Mouse (Mus musculus) lung, embryonic 15.5 days (tissue): ENCODE data around the gene Nr5a1. TPM values are rescaled to one million over a fixed set of nuclear protein-coding genes. Genes with fewer than 3 reads are reported as not detected.
A peak's percentile ranks its signal among the peaks of the same experiment; 100 is the strongest.

Experiments
- ATAC-seq: fragments of 200-750 bp; cut with Nextera tagmentation; 2 replicates; pipeline ENCODE4 v1.8.0; 2017; ENCODE audit warnings: moderate number of reproducible peaks, borderline replicate concordance; ENCODE audit not compliant: low FRiP score, low TSS enrichment; ENCODE audit errors: extremely low read depth
- H3K27ac ChIP-seq: fragments of 300-500 bp; sonication (generic); 2 replicates; pipeline ENCODE4 v1.5.1; 2015; ENCODE audit warnings: moderate library complexity, mild to moderate bottlenecking, inconsistent platforms
- H3K27me3 ChIP-seq: fragments of 300-500 bp; sonication (generic); 2 replicates; pipeline ENCODE4 v1.6.1; 2015; ENCODE audit warnings: inconsistent platforms
- H3K36me3 ChIP-seq: fragments of 300-500 bp; sonication (generic); 2 replicates; pipeline ENCODE4 v1.6.1; 2015; ENCODE audit warnings: inconsistent platforms
- H3K4me1 ChIP-seq: fragments of 300-500 bp; sonication (generic); 2 replicates; pipeline ENCODE4 v1.6.1; 2015; ENCODE audit warnings: inconsistent platforms
- H3K4me2 ChIP-seq: fragments of 300-500 bp; sonication (generic); 2 replicates; pipeline ENCODE4 v1.6.1; 2015; ENCODE audit warnings: inconsistent platforms, mild to moderate bottlenecking, moderate library complexity
- H3K4me3 ChIP-seq: fragments of 300-500 bp; sonication (generic); 2 replicates; pipeline ENCODE4 v1.5.1; 2015; ENCODE audit warnings: mild to moderate bottlenecking, inconsistent platforms
- H3K9ac ChIP-seq: fragments of 300-500 bp; sonication (generic); 2 replicates; pipeline ENCODE4 v1.6.1; 2015; ENCODE audit warnings: inconsistent platforms
- H3K9me3 ChIP-seq: fragments of 300-500 bp; sonication (generic); 2 replicates; pipeline ENCODE4 v1.6.1; 2016; ENCODE audit warnings: inconsistent platforms
- WGBS: fragments of 180-500 bp; shearing (Covaris S2); methylation state at CpG from one replicate; pipeline ENCODE4 v1.1.7; 2015; 5-methylcytosine and 5-hydroxymethylcytosine counted together
- polyA plus RNA-seq: library from polyadenylated mRNA; unstranded; fragments of >200 nt; fragmentation: Nextera tagmentation; extraction: Ambion mirVana; gene quantifications from 2 replicates; pipeline ENCODE4 v1.2.1, GENCODE M21; 2015

Nr5a1 gene
- 0.16 and 0.33 TPM in 2 replicates for polyA plus RNA-seq

- no peak within 1 kb of the TSS for H3K4me2 ChIP-seq
- no peak within 1 kb of the TSS for H3K4me3 ChIP-seq
- WGBS = 91% methylated on average over 11 of the region's 13 CpGs
- no peak for ATAC-seq
- H3K36me3 ChIP-seq = no peaks in the 10 kb centered on the region
- H3K27me3 ChIP-seq = peaks cover 55% of the 10 kb centered on the region
- H3K9me3 ChIP-seq = no peaks in the 10 kb centered on the region
- H3K27ac ChIP-seq = no peak within 1 kb of the TSS
- H3K9ac ChIP-seq = no peak within 1 kb of the TSS
- H3K4me1 ChIP-seq = peaks cover 26% of the 10 kb centered on the region
Measured at GRCm38 (mm10) chr2:38714324-38714723, at the start of gene Nr5a1. Gene Nr5a1, minus strand, starts transcription at chr2:38714542.

DNA sequence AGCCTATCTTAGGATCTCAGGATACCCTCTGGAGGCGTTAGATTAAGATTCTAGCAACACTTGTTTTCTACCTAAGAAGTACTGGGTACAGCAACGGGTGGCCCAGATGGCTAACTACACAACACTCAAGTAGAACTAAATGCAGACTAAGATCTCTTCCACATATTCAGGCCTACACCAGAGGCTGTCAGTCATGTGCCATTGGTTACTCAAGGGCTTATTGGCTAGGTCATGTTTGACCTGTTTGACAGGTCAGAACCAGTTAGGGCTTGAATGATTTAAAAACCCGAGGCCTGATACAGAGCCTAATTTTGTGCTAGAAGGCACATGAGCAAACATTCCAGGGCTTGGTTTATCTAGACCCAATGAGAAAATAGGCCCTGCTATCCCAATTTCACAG is 25.5 kb upstream of the Nr5a1 start:
- 0 out of 2 replicates have a peak, but pooled peaks cover 7% of the 10 kb centered on the region for H3K4me1 ChIP-seq
- no peaks in the 10 kb centered on the region for H3K36me3 ChIP-seq
- no peak for ATAC-seq
- no peak overlapping the region for H3K27ac ChIP-seq
- no peak overlapping the region for H3K4me2 ChIP-seq
- 62% methylated on average over 3 of the region's 3 CpGs for WGBS
- no peaks in the 10 kb centered on the region for H3K9me3 ChIP-seq
- no peak overlapping the region for H3K9ac ChIP-seq
- H3K27me3 ChIP-seq = no peaks in the 10 kb centered on the region
- H3K4me3 ChIP-seq = no peak overlapping the region

DNA sequence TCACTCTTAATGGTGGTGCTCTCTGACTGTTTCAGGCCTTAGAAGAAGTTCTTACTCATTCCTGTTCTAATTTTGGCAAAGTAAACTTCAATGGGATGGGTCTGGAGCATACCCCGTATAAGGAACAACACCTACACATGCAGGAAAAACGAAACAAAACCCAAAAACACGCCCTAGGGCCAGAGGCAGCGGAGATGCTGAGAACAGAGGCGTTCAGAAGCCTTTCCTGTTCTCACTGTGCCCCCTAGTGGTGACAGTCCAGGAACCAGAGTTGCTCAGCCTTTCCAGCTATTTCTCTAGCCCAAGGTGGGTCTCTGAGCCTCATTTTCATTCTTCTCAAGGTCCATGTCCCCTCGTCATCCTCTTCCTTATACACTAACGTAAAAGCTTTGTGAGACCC is 25.1 kb upstream of the Nr5a1 start:
- H3K27me3 ChIP-seq = no peaks in the 10 kb centered on the region
- no peak overlapping the region for H3K9ac ChIP-seq
- 0 out of 2 replicates have a peak, but pooled peaks cover 7% of the 10 kb centered on the region for H3K4me1 ChIP-seq
- no peak overlapping the region for H3K4me3 ChIP-seq
- WGBS = 11% methylated on average over 7 of the region's 7 CpGs
- H3K36me3 ChIP-seq = no peaks in the 10 kb centered on the region
- peak; percentile 69; the same call in 1 of the 2 replicates for ATAC-seq
- H3K4me2 ChIP-seq = no peak overlapping the region
- no peaks in the 10 kb centered on the region for H3K9me3 ChIP-seq
- H3K27ac ChIP-seq = no peak overlapping the region

DNA sequence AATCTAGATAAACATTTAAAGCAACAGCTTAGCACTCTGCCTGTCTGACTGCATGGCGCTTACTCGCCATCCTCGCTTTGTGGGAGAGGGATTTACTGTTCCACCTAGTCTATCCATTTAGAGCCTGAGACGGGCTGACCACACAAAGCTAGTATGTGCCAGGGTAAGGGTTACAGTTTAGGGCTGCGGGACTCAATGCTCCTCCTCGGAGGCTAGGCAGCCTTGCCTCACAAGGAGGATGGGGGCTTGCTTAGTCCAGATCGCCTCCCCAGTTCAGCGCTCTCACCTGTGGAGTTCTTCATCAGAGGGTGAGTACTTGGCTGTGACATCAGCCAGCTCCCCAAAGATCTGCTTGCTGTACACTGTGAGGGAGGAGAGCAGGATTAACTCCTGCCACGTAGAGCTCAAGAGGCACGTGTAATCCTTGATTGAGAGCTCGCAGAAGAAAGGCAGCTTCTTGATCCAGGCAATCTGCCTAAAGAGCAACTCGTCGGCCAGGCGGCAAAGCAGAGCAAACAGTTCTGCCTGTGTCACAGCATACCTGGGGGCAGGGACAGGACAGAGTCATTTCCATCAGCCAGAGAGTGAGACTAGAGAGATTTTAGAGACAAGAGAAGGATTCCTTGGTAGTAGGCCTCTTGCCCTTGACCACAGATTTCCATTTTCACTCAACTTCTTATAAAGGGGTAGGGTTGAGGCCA is 24.4 kb upstream of the Nr5a1 start:
- 0 out of 2 replicates have a peak, but pooled peaks cover 7% of the 10 kb centered on the region for H3K4me1 ChIP-seq
- no peak overlapping the region for H3K4me3 ChIP-seq
- H3K9me3 ChIP-seq = no peaks in the 10 kb centered on the region
- H3K9ac ChIP-seq = no peak overlapping the region
- no peaks in the 10 kb centered on the region for H3K36me3 ChIP-seq
- H3K27ac ChIP-seq = no peak overlapping the region
- WGBS = 76% methylated on average over 14 of the region's 14 CpGs
- ATAC-seq = no peak
- H3K27me3 ChIP-seq = no peaks in the 10 kb centered on the region
- no peak overlapping the region for H3K4me2 ChIP-seq

DNA sequence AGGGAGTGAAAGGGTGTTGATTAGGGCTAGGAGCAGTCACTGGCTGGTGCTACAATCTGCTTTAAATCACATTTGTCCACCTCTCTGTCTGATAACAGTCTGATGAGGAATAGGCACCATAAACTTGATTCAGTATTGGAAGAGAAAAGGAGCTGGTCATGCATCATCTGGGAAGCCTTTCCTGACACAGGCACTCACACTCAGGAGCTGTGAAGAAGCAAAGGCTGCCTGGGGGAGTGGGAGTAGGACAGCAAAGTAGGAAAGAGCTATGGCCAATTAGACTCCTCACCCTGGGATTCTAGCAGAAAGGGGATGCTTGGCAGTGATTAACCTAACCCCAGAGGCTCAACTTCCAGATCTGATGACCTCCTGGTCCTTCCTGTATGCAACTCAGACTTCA is 21.4 kb upstream of the Nr5a1 start:
- Histone ChIP-seq H3K9ac (no peak overlapping the region), H3K9me3 (no peaks in the 10 kb centered on the region), H3K4me1 (0 out of 2 replicates have a peak, but pooled peaks cover 7% of the 10 kb centered on the region), H3K4me2 (no peak overlapping the region), H3K27ac (no peak overlapping the region), H3K36me3 (no peaks in the 10 kb centered on the region), H3K27me3 (no peaks in the 10 kb centered on the region), H3K4me3 (no peak overlapping the region)
- ATAC-seq = no peak

GRCm38 (mm10) chr2:38734721-38735120 is 20.4 kb upstream of the Nr5a1 start:
- H3K4me3 ChIP-seq = no peak overlapping the region
- no peaks in the 10 kb centered on the region for H3K27me3 ChIP-seq
- H3K9me3 ChIP-seq = no peaks in the 10 kb centered on the region
- H3K27ac ChIP-seq = no peak overlapping the region
- 45% methylated on average over 5 of the region's 5 CpGs for WGBS
- no peak for ATAC-seq
- H3K4me1 ChIP-seq = 0 out of 2 replicates have a peak, but pooled peaks cover 7% of the 10 kb centered on the region
- no peak overlapping the region for H3K9ac ChIP-seq
- H3K4me2 ChIP-seq = no peak overlapping the region
- H3K36me3 ChIP-seq = no peaks in the 10 kb centered on the region

GRCm38 (mm10) chr2:38730331-38730827 is 16.0 kb upstream of the Nr5a1 start:
- Histone ChIP-seq H3K4me1 (no peaks in the 10 kb centered on the region), H3K27ac (no peak overlapping the region), H3K9me3 (no peaks in the 10 kb centered on the region), H3K4me3 (no peak overlapping the region), H3K9ac (no peak overlapping the region), H3K27me3 (no peaks in the 10 kb centered on the region), H3K4me2 (no peak overlapping the region), H3K36me3 (no peaks in the 10 kb centered on the region)
- no peak for ATAC-seq
- 80% methylated on average over 6 of the region's 6 CpGs for WGBS

- Histone ChIP-seq H3K4me1 (0 out of 2 replicates have a peak, but pooled peaks cover 12% of the 10 kb centered on the region), H3K9me3 (no peaks in the 10 kb centered on the region), H3K27me3 (no peaks in the 10 kb centered on the region), H3K27ac (peak overlapping the region; percentile 45), H3K36me3 (no peaks in the 10 kb centered on the region), H3K9ac (no peak overlapping the region), H3K4me2 (no peak overlapping the region), H3K4me3 (no peak overlapping the region)
- ATAC-seq = no peak
- WGBS = 52% methylated on average over 3 of the region's 3 CpGs
Measured at GRCm38 (mm10) chr2:38725427-38725826, 11.1 kb upstream of the Nr5a1 start.

DNA sequence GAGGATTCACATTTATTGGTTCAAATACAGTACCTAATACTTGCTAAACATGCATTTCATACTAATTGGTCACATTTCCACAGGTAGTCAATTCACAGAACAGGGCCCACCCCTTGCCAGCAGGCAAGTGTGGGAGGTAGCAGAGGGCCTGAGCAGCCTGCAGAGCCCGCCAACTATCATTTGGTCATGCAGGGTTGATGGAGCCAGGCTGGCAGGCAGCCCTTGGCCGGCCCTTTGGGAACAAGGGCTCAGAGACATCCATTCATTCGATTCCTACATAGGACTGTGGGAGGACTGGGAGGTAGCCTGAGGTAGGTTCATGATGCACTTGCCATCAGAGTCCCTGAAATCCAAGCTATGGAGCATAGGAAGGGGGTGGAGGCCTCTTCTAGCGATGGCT is 9.0 kb upstream of the Nr5a1 start:
- Histone ChIP-seq H3K9ac (no peak overlapping the region), H3K27ac (no peak overlapping the region), H3K4me2 (no peak overlapping the region), H3K4me3 (no peak overlapping the region), H3K4me1 (peaks cover 23% of the 10 kb centered on the region), H3K36me3 (no peaks in the 10 kb centered on the region), H3K9me3 (no peaks in the 10 kb centered on the region), H3K27me3 (no peaks in the 10 kb centered on the region)
- ATAC-seq = no peak
- 85% methylated on average over 4 of the region's 4 CpGs for WGBS

DNA sequence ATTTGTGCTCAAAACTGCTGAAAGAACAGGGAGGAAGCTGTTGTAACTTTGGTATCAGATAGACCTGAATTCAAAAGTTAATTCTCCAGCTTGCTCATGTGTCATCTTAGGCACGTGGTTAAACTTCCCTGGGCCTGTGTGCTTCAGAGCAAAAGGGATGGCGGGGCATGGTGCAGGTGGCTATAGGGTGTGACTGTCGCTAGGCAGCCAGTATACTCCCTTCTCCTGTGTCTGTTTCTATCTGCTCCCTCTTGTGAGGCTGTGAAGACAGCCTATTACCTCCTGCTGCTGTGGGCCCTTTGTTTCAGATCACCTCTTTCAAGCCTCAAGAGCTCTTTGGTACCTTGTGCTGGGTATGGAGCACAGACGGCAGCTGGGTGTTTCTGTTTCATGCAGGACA is 7.7 kb upstream of the Nr5a1 start:
- Histone ChIP-seq H3K27ac (no peak overlapping the region), H3K36me3 (no peaks in the 10 kb centered on the region), H3K27me3 (no peaks in the 10 kb centered on the region), H3K4me3 (no peak overlapping the region), H3K4me2 (no peak overlapping the region), H3K9me3 (no peaks in the 10 kb centered on the region), H3K9ac (no peak overlapping the region), H3K4me1 (peaks cover 23% of the 10 kb centered on the region)
- 48% methylated on average over 4 of the region's 4 CpGs for WGBS
- ATAC-seq = no peak

DNA sequence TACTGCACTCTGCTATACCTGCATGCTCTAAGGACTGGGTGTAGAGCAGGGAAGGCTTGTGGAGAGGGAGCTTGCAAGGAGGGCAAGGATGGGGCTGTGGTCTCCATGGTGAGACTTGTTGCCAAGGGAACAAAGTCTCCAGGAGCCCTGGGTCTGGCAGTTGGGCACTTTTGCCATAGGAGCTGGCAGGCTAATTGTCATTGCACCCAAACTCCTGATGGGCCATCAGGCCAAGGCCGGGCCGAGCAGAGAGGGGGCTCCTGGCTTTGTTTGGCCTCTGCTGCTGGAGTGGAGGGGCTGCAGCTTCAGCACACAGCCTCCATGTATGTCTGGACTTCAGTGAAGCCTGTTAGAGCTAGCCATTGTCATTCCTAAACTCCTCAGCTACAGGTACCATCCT is 6.3 kb upstream of the Nr5a1 start:
- no peaks in the 10 kb centered on the region for H3K27me3 ChIP-seq
- ATAC-seq = no peak
- H3K27ac ChIP-seq = no peak overlapping the region
- H3K4me2 ChIP-seq = no peak overlapping the region
- peaks cover 23% of the 10 kb centered on the region for H3K4me1 ChIP-seq
- no peaks in the 10 kb centered on the region for H3K9me3 ChIP-seq
- 77% methylated on average over 2 of the region's 2 CpGs for WGBS
- no peak overlapping the region for H3K9ac ChIP-seq
- H3K4me3 ChIP-seq = no peak overlapping the region
- no peaks in the 10 kb centered on the region for H3K36me3 ChIP-seq

GRCm38 (mm10) chr2:38719354-38719753 is 5.0 kb upstream of the Nr5a1 start:
- Histone ChIP-seq H3K4me2 (no peak overlapping the region), H3K27ac (no peak overlapping the region), H3K9ac (no peak overlapping the region), H3K4me1 (peaks cover 23% of the 10 kb centered on the region), H3K36me3 (no peaks in the 10 kb centered on the region), H3K4me3 (no peak overlapping the region), H3K27me3 (peaks cover 5% of the 10 kb centered on the region; the same call in 1 of the 2 replicates), H3K9me3 (no peaks in the 10 kb centered on the region)
- 45% methylated on average over 6 of the region's 6 CpGs for WGBS
- ATAC-seq = no peak
